Mouse (Mus musculus) cerebellum, adult 2 months (tissue): ENCODE results near the gene Lzts2. TPM values are rescaled to one million over a fixed set of nuclear protein-coding genes. Genes with fewer than 3 reads are reported as not detected.

Experiments used
- DNase-seq, 2 experiments: peaks; one replicate each; pipeline ENCODE4 v3.0.0; 2021
- H3K27ac ChIP-seq: fragments of 200-500 bp; 2 replicates; pipeline ENCODE4 v1.5.1; 2012; ENCODE audit warnings: low read length, control low read depth, inconsistent platforms; ENCODE audit not compliant: insufficient read depth
- H3K27me3 ChIP-seq: fragments of 200-500 bp; 2 replicates; pipeline ENCODE4 v1.6.1; 2012; ENCODE audit warnings: inconsistent platforms, mild to moderate bottlenecking, low read length, moderate library complexity; ENCODE audit not compliant: control insufficient read depth, insufficient read depth
- H3K4me1 ChIP-seq: fragments of 200-500 bp; 2 replicates; pipeline ENCODE4 v1.6.1; 2011; ENCODE audit warnings: low read length; ENCODE audit not compliant: control insufficient read depth, insufficient read depth
- H3K4me3 ChIP-seq: fragments of 200-500 bp; replicated peaks from 2 replicates; pipeline ENCODE3; 2011; ENCODE audit warnings: mild to moderate bottlenecking, low read depth, low read length, control low read depth; ENCODE audit not compliant: insufficient read depth
- CTCF ChIP-seq: fragments of 200-500 bp; IDR thresholded peaks from 2 replicates; pipeline ENCODE4 v1.5.1; 2011; ENCODE audit warnings: low read depth, mild to moderate bottlenecking, control low read depth, low read length, moderate library complexity, borderline replicate concordance; ENCODE audit not compliant: insufficient read depth
- POLR2A ChIP-seq: fragments of 200-500 bp; IDR thresholded peaks from 2 replicates; pipeline ENCODE4 v1.6.1; 2011; ENCODE audit warnings: low read length, control low read depth, borderline replicate concordance; ENCODE audit not compliant: insufficient read depth
- WGBS: fragments of 180-500 bp; shearing (Covaris S2); methylation state at CpG from one replicate; pipeline ENCODE4 v1.1.7; 2018; 5-methylcytosine and 5-hydroxymethylcytosine counted together
- polyA plus RNA-seq: library from polyadenylated mRNA; depleted of rRNA; stranded (reverse); fragments of >200 nt; gene quantifications from 2 replicates; pipeline ENCODE4 v1.2.3, GENCODE M21; 2012

The Lzts2 gene
- polyA plus RNA-seq, 1 experiment, result 56.3 TPM

DNA sequence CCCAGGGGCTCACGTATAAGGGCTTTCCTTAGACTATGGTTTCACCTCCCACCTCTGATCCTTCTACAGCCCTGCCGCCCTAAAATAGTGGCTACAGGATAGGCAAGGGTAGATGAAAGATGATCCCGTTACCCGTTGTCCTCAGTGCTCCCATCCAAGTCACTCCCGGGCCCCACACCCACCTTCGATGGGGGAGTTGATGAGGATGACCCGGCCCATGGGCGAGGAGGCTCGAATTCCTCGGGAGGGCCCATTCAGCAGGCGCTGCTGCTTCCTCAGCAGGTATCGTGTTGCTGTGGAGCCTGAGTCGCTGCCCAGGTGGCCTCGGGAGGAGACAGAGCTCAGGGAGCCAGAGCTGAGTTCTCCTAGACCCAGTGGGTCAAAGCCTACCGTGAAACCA lies 31.0 kb downstream of the Lzts2 start:
- WGBS, result 72% methylated on average over 15 of the region's 15 CpGs

DNA sequence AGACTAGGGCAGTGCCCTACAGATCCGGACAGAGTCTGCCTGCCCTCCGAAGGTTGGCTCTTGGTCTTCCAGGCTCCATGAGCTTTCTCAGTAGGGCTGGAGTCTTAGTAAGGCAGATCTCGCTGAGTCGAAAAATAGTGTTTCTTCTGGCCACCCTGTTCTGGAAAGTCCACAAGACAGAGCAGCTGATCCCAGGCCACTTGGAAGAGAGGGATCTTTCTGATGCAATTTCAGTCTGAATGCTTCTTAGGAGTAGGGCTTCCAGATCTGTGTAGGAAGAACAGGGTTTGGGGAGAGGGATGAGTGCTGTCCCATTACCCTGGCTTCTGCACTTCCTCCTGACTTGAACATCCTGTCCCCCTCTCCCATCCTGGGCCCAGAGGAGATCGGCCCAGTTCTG lies 31.4 kb downstream of the Lzts2 start, which contains the start of gene Pdzd7:
Pdzd7 (minus strand) TSS at position 67 of the 400 bp plus-strand sequence.
- H3K27ac ChIP-seq, result peak within 1 kb of the TSS; percentile 87; the same call in 1 of the 2 replicates
- DNase-seq, result no peak
- TF ChIP-seq POLR2A (no peak), CTCF (no peak)
- no peaks in the 10 kb centered on the region for H3K27me3 ChIP-seq
- peak within 1 kb of the TSS; percentile 94 for H3K4me3 ChIP-seq
- H3K4me1 ChIP-seq, result peaks cover 13% of the 10 kb centered on the region
- 86% methylated on average over 5 of the region's 5 CpGs for whole genome bisulfite sequencing

More for the DNA sequence above, 31.0 kb downstream of the Lzts2 start:
- peak in 1 of 2 experiments; percentile 12 for DNase-seq
- H3K4me3 ChIP-seq, result no peak overlapping the region
- no peaks in the 10 kb centered on the region for H3K27me3 ChIP-seq
- no peak for TF ChIP-seq CTCF
- TF ChIP-seq POLR2A, result no peak
- peaks cover 13% of the 10 kb centered on the region for H3K4me1 ChIP-seq
- no peak overlapping the region for H3K27ac ChIP-seq

GRCm38 (mm10) chr19:45046523-45047321 lies 32.5 kb downstream of the Lzts2 start:
- DNase-seq, result peak; percentile 95 to 97
- Histone ChIP-seq H3K4me1 (peaks cover 13% of the 10 kb centered on the region), H3K27me3 (no peaks in the 10 kb centered on the region), H3K27ac (peak overlapping the region; percentile 87), H3K4me3 (peak overlapping the region; percentile 94)
- 0 out of 2 replicates have a peak, but pooled peaks have one; percentile 22 for TF ChIP-seq POLR2A
- TF ChIP-seq CTCF, result no peak
- WGBS, result under 1% methylated on average over 34 of the region's 34 CpGs

DNA sequence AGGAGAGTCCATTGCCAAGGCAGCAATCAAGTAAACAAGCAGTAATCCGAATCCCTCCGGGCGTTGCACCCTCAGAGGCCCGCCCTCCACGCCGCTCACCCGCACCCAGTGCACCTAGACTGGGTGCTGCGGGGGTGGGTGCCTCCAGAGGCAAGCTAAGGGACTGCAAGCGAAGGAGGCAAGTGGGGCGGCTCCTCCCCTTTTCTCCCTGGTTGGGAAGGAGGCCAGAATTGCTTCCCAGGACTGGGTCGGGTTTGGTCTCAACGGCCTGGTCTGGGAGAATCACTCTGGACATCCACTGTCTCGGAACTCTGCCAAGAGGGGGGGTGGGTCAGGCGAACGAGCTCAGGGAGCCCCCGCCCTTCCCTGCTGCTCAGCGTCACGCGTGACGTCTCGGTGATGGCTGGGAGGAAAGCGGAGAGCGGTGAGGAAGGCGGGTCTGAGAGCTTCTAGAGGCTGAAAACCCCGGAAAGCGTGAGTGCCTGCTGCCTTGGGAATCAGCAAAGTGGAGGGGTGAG lies 33.3 kb downstream of the Lzts2 start, which contains the start of gene Sfxn3:
Sfxn3 (plus strand) TSS at position 87 of the 518 bp plus-strand sequence.
- peaks cover 13% of the 10 kb centered on the region for H3K4me1 ChIP-seq
- TF ChIP-seq POLR2A, result peak; percentile 67
- peak; percentile 74 for TF ChIP-seq CTCF
- H3K4me3 ChIP-seq, result peak within 1 kb of the TSS; percentile 94
- under 1% methylated on average over 26 of the region's 26 CpGs for WGBS
- DNase-seq, result peak; percentile 97
- peak within 1 kb of the TSS; percentile 87 for H3K27ac ChIP-seq
- H3K27me3 ChIP-seq, result no peaks in the 10 kb centered on the region

DNA sequence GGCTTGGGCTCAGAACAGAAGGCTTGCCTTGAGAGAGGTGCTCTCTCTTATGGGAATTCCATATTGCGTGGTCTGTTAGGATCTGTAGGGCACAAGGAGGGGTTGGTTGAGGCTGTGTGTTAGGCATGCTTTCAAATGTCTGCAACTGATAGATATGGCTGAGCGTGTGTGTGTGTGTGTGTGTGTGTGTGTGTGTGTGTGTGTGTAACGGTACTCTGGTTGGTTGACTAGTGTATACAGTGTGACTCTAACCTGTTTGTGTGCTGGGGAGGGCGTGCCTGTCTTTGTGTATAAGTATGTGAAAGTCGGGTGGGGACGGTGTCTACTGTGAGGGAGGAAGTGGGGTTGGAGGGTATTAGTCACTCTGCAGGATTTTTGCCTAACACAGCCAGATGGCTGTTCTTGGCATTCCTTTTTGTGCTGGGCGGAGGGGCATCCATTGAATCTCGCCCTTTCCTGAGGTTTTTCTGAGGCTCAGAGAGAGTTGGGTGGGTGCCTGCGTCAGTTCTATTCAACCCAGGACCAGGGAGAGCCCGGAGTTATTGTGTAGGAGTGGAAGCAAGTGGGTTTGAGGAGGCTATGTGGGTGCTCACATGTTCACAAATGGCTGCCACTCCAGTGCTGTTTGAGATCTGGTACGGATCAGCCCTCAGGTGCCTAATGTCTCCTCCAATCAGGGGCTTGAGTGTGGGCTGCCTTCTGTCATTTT lies 33.9 kb downstream of the Lzts2 start:
- peak overlapping the region; percentile 94 for H3K4me3 ChIP-seq
- H3K27me3 ChIP-seq, result no peaks in the 10 kb centered on the region
- H3K4me1 ChIP-seq, result peaks cover 13% of the 10 kb centered on the region
- no peak for TF ChIP-seq POLR2A
- TF ChIP-seq CTCF, result no peak
- under 1% methylated on average over 11 of the region's 11 CpGs for WGBS
- peak; percentile 72 to 81 for DNase-seq
- peak overlapping the region; percentile 87 for H3K27ac ChIP-seq

DNA sequence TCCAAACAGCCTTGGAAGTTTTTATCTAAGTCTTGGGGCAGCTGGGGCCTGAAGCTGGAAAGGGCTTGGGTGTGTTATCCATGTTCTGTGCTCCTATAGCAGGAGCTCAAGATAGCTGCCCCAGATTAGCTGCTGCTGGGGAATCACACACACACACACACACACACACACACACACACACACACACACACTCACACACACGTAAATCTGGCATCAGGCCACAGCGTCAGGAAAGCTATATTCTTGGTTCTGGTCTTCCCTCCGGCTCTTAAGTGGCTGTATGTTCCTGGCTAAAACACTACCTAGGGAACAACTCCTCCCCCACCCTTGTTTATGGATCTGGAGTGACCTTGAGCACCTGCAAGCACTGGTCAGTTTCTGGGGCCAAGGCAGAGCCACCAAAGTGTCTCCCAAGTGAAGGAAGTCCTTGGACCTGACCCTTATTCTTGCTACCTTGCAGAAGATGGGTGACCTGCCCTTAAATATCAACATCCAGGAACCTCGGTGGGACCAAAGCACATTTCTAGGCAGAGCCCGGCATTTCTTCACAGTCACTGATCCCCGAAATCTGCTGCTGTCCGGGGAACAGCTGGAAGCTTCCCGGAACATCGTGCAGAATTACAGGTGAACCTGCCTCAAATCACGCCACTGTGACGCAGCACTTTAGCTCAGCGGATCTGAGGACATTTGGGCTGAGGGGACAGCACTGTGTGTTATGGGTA lies 34.6 kb downstream of the Lzts2 start:
- peak in 1 of 2 experiments; percentile 36 for DNase-seq
- Histone ChIP-seq H3K4me1 (peaks cover 13% of the 10 kb centered on the region), H3K4me3 (peak overlapping the region; percentile 94), H3K27ac (peak overlapping the region; percentile 87), H3K27me3 (no peaks in the 10 kb centered on the region)
- WGBS, result 62% methylated on average over 12 of the region's 12 CpGs
- TF ChIP-seq CTCF (no peak), POLR2A (no peak)

DNA sequence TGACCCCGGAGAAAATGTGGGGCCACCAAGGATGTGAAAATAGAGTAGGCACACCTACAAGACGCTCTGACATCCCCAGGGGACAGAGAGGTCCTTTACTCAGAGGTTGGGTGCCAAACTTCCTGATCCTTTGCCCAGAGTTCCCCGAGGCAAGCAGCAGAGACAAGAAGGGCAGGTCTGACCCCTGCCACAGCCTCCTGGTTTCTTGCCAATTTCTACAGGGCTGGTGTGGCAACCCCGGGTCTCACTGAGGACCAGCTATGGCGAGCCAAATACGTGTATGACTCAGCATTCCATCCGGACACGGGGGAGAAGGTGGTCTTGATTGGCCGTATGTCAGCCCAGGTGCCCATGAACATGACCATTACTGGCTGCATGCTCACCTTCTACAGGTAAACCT lies 35.3 kb downstream of the Lzts2 start:
- H3K4me1 ChIP-seq, result peaks cover 13% of the 10 kb centered on the region
- no peaks in the 10 kb centered on the region for H3K27me3 ChIP-seq
- H3K4me3 ChIP-seq, result no peak overlapping the region
- WGBS, result 38% methylated on average over 9 of the region's 9 CpGs
- TF ChIP-seq CTCF (no peak), POLR2A (no peak)
- peak in 1 of 2 experiments; percentile 36 for DNase-seq
- H3K27ac ChIP-seq, result peak overlapping the region; percentile 87

DNA sequence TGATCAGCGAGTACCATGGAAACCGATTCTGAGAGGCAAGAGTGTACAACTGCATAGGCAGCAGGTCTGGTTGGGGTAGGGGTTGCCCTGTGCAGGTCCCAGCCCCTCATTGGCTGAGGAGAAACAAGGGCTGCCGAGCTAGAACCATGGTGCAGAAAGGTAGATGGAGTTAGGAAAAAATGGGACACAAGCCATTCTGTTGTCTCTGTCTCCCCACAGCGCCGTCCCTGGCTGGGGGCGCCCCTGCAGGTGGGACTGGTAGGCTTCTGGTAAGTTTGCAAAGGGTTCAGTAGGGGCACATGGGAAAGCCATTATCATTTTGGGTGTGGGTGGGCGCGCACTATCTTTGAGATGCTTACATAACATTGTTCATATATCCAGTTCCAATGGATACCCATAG lies 39.2 kb downstream of the Lzts2 start:
- Histone ChIP-seq H3K27ac (no peak overlapping the region), H3K27me3 (no peaks in the 10 kb centered on the region), H3K4me3 (no peak overlapping the region), H3K4me1 (peaks cover 17% of the 10 kb centered on the region)
- 89% methylated on average over 8 of the region's 8 CpGs for WGBS
- TF ChIP-seq CTCF (no peak), POLR2A (no peak)
- DNase-seq, result no peak
